Mouse (Mus musculus) telencephalon, adult 2 months (tissue): Measurements from ENCODE around the gene Sh2d4b.

Experiments
- DNase-seq: peaks from one replicate; pipeline ENCODE4 v3.0.0-alpha.2; 2011; ENCODE audit warnings: low read depth, low spot score

Gene Sh2d4b

GRCm38 (mm10) chr14:40893196-40893595, at the start of gene Sh2d4b:
Gene Sh2d4b (minus strand): TSS chr14:40893266.
- no peak for DNase-seq

GRCm38 (mm10) chr14:40942429-40942828, 49.4 kb upstream of the Sh2d4b start:
- no peak for DNase-seq

DNA sequence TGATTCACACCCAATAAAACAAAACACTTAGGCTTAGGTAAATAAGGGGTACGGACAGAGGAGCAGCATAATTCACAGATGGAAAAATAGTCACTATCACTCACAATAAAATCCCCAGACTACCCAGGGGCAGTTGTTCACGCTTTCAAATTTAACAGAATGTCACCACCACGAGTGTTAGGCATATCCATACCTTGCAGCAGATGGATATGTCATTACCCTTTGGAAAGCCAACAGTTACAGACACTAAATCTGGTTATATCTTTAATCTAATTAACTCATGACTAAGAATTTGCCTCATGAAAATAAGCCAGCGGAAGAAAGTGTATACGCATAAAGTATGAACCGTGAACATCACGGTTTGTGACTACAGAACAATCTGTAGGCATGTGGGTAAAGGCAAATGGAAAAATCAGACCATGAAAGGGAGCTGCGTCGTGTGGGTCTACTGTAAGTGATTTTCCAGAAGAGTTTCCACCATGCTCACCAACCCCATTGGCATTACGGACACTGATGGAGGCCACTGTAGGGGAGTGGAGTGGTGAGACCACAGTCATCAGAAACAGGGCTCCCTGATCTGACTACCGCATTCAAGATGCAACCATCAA, 45.4 kb upstream of the Sh2d4b start:
- DNase-seq, result no peak

DNA sequence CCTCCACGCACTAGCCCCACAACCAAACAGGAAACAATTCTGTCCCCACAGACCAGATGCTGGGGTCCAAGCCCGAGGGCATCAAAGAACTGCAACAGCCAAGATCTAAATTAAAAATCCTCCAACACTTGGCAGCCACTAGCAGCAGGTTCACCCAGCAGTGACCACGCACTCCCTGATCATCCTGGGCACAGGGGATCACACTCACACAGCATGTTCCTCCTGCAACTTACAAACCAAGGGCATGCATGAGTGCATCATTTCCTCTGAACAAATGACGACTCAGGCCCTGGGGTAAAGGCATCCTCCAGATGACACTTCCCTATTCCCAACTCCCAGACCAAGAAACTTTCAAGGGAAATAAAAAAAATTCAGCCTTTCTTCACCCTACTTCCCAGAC, 44.0 kb upstream of the Sh2d4b start:
- DNase-seq, result no peak

DNA sequence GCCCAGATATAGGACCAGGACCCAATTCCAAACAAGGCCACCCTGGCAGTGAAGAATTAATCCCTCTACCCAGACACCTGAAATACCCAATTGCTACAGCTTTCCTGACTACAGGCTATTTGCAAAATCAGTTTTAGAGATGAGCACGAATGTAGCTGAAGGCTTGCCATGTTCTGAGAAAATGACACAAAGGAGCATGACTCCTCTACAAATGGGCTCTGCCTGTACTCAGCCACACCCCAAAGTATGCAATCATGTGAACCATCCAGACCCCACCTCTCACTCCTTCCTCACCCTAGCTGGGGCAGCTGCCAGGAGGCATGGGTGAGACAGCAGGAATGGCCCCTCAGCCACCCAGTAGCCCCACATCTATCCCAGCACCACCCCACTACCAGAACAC, 42.4 kb upstream of the Sh2d4b start:
- DNase-seq, result no peak

DNA sequence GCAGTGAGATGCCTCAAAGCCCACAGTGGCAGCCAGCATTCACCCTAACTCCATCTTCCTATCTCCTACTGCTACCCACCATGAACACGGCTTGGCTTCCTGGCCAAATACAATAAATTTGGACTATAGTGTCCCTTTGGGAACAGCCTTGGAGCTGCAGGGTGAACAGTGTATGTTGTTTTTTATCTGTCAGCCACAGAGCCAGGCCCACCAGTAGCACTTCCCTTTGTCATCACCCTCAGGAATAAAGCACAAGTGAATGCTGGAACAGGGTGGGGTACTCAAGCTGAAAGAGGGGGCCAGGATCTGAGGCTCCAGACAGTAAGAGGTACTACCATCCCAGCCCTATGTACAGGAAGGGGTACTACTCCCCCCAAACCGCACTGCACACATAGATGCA, 42.0 kb upstream of the Sh2d4b start:
- DNase-seq, result no peak

GRCm38 (mm10) chr14:40933328-40933727, 40.3 kb upstream of the Sh2d4b start:
- DNase-seq, result no peak

GRCm38 (mm10) chr14:40932225-40932624, 39.2 kb upstream of the Sh2d4b start:
- no peak for DNase-seq

DNA sequence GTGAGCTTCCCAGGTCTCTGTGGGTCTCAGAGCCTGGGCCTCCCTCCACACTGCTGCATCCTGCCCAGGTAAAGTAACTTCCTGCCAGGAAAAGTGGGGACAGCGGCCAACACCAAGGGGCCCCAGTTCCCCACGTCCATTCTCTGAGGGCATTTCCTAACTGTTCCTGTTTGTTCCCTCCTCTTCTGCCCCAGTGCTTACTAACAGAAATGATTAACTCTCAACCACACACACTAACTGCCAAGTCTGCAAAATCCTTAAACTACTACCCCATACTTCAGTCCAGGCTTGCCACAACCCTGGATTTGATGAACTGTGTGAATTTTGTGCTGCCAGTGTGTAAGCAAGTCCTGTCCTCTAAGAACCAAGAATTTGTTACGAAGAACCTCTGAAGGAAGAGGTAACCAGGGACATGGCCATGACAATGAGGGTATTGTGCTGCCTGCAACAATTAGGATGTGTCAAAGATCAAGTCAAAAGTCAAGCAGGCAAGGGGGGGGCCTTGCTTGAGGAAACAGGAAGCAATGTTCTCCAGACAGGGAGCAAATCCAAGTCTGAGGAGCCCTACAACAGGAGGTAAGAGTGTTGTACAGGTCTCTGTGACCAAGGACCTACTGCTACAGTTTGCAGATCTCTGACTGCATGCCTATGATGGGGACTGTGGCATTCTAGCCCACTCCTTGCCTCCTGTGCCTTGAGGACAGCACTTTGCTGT, 38.2 kb upstream of the Sh2d4b start:
- DNase-seq, result no peak

- DNase-seq, result no peak
Measured at GRCm38 (mm10) chr14:40929943-40930342, 36.9 kb upstream of the Sh2d4b start.

- DNase-seq, result no peak
Measured at GRCm38 (mm10) chr14:40928897-40929296, 35.8 kb upstream of the Sh2d4b start.

- DNase-seq, result no peak
Measured at GRCm38 (mm10) chr14:40927041-40927440, 34.0 kb upstream of the Sh2d4b start.

GRCm38 (mm10) chr14:40924378-40925113, 31.5 kb upstream of the Sh2d4b start:
- DNase-seq, result no peak

- no peak for DNase-seq
Measured at GRCm38 (mm10) chr14:40921241-40921640, 28.2 kb upstream of the Sh2d4b start.

DNA sequence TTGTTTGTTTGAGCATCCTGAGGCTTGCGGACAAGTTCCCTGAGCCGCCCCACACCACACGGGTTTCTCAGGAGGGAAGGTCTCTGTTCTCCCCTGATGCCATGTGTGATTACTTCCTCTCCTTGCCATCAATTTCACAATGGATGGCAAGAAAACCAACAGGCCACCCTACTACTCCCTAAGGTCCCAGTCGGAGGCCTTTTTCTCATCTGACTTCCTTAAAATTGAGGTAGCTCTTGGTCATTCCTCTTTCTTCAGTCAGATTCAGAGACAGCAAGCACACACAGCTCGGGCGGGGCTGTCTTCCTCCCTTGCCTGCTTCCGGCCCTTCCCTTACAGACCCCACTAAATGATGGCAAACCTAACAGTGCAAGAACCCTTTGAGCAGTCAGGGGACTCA, 26.5 kb upstream of the Sh2d4b start:
- DNase-seq, result no peak

GRCm38 (mm10) chr14:40918477-40918876, 25.4 kb upstream of the Sh2d4b start:
- DNase-seq, result no peak

DNA sequence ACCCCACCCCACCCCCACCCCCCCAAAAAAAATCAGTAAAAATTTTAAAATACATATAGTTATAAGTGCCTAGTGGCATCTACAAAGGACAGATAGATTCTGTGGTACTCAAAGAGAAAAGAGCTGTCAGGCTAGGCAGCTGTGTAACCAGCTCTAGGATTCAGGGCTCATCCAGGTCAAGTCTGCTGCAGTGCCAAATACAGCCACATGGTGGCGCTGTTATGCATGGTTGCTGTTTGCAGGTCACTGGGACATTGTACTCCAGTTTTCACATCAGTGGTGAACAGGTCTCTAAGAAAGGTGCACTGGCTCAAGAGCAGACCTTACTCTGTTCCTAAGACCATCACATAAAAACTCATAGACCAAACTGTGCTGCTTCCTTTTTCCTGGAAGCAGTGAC, 24.6 kb upstream of the Sh2d4b start:
- no peak for DNase-seq

DNA sequence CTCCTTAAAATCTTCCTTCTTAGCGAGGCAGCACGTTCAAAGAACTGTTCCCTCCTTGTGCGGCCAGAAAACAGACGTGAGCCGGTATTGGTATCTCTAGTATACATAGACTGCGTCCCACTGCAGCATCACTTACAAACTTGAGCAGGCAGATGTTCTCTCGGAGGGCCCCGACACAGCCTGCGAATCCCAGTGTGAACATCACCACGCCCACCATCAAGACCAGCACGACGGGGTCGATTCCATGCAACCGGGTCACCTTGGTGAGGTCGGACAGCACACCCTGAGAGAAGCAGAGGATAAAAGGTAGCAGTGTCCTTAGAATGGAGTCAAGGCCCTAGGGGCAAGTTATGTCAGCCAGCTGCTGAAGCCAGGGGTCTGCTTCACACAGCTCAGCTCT, 23.6 kb upstream of the Sh2d4b start:
- no peak for DNase-seq

GRCm38 (mm10) chr14:40915838-40916237, 22.8 kb upstream of the Sh2d4b start:
- DNase-seq, result no peak

DNA sequence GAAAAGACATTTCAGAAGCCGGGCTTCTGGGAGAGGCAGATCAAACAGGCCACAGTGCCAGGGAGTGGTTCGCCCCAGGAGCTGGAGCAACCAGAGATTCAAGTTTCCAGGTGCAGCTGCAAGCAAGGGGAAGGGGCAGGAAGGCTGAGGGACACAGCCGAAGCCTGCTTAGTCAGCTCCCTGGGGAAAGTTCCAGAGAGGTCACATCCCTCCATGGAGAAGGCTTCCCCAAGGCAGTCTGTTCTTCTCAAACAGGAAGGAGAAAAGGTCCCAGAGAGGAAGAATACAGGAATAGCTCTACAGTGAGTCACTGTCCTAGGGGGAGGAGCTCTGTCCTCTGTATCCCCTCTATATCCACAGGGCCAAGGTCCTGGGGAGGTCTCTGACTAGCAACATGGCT, 21.6 kb upstream of the Sh2d4b start:
- no peak for DNase-seq

GRCm38 (mm10) chr14:40913709-40914108, 20.6 kb upstream of the Sh2d4b start:
- DNase-seq, result no peak

DNA sequence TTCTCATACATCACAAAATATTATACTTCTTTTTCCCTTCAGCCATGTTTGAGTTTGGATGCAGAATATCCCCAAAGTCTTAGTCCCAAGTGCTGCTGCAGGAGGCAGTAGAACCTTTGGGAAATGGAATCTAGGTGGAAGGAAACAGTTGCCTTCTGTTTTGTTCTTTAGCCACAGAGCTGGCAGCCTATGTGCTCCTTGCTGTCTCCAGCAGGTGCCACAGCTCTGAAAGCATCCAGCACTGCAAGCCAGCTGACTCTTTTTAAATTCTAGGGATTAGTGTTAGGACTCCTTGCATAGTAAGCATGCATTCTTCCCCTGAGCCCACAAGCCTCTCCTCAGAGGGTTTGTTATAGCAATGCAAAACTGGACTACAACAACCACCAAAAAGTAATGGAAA, 18.5 kb upstream of the Sh2d4b start:
- DNase-seq, result no peak

GRCm38 (mm10) chr14:40908763-40909162, 15.7 kb upstream of the Sh2d4b start:
- DNase-seq, result no peak
